Mouse (Mus musculus) liver, embryonic 14.5 days (tissue): Measurements from ENCODE around the gene Btbd35f20.
"Not testable (repeated sequence)": the region's sequence is repeated elsewhere in the genome, so short reads cannot be mapped to it uniquely, and the experiment has no call there.

ENCODE experiments used
- CTCF ChIP-seq: IDR thresholded peaks from 2 replicates; pipeline ENCODE4 v1.5.1; 2016; ENCODE audit warnings: antibody characterized with exemption, low read depth, control low read depth
- EP300 ChIP-seq: IDR thresholded peaks from 2 replicates; pipeline ENCODE4 v1.6.1; 2016; ENCODE audit warnings: antibody characterized with exemption, low read depth

DNA sequence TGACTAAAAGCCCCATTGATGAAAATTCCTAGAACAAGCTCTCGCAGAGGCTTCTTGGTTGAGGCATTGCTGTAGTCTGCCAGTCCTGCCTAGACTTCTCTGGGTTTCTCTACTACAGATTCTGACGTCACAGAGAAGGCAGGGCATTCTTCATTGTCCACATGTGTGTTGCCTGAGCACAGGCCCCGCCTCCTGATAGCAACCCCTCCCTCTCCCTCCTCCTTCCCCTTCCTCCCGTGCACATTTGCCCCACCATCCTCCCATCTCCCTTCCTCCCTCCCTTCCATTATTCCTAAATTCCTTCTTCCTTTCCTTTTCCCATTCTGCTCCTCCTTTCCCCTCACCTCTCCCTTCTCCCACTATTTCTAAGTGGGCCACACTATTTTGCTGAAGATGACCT lies at the start of gene Btbd35f20:
- TF ChIP-seq CTCF, EP300: not testable (repeated sequence)
